Mouse (Mus musculus) stomach, embryonic 16.5 days (tissue): ENCODE results near the gene Ctnnbl1. TPM values are rescaled to one million over a fixed set of nuclear protein-coding genes. Genes with fewer than 3 reads are reported as not detected.

Experiments
- ATAC-seq: fragments of 200-750 bp; cut with Nextera tagmentation; 2 replicates; pipeline ENCODE4 v1.8.0; 2017; ENCODE audit warnings: moderate number of reproducible peaks, moderate TSS enrichment; ENCODE audit not compliant: insufficient read depth, low FRiP score
- H3K27ac ChIP-seq: fragments of 300-500 bp; sonication (generic); 2 replicates; pipeline ENCODE4 v1.5.1; 2014; ENCODE audit warnings: low read length
- H3K27me3 ChIP-seq: fragments of 300-500 bp; sonication (generic); 2 replicates; pipeline ENCODE4 v1.6.1; 2014; ENCODE audit warnings: low read length, control low read depth, mixed read lengths; ENCODE audit not compliant: control insufficient read depth, insufficient read depth
- H3K36me3 ChIP-seq: fragments of 300-500 bp; sonication (generic); 2 replicates; pipeline ENCODE4 v1.6.1; 2014; ENCODE audit warnings: low read length; ENCODE audit not compliant: control insufficient read depth, insufficient read depth
- H3K4me1 ChIP-seq: fragments of 300-500 bp; sonication (generic); 2 replicates; pipeline ENCODE4 v1.6.1; 2014; ENCODE audit warnings: low read length, control low read depth, mixed read lengths; ENCODE audit not compliant: control insufficient read depth, insufficient read depth
- H3K4me2 ChIP-seq: fragments of 300-500 bp; sonication (generic); 2 replicates; pipeline ENCODE4 v1.6.1; 2014; ENCODE audit warnings: low read depth, low read length, mixed read lengths
- H3K4me3 ChIP-seq: fragments of 300-500 bp; sonication (generic); replicated peaks from 2 replicates; pipeline ENCODE4 v1.5.1; 2014; ENCODE audit warnings: mild to moderate bottlenecking, low read length
- H3K9ac ChIP-seq: fragments of 300-500 bp; sonication (generic); 2 replicates; pipeline ENCODE4 v1.6.1; 2014; ENCODE audit warnings: low read length
- H3K9me3 ChIP-seq: fragments of 300-500 bp; sonication (generic); replicated peaks from 2 replicates; pipeline ENCODE4 v1.6.1; 2016; ENCODE audit warnings: low read length, control low read depth; ENCODE audit not compliant: control insufficient read depth
- whole genome bisulfite sequencing: fragments of 180-500 bp; shearing (Covaris S2); extraction: QIAGEN DNeasy Blood & Tissue Kit; methylation state at CpG from one replicate; pipeline ENCODE4 v1.1.7; 2014; 5-methylcytosine and 5-hydroxymethylcytosine counted together
- polyA plus RNA-seq: library from polyadenylated mRNA; unstranded; fragments of >200 nt; fragmentation: Nextera tagmentation; extraction: Ambion mirVana; gene quantifications from 2 replicates; pipeline ENCODE4 v1.2.1, GENCODE M21; 2015

The Ctnnbl1 gene
- polyA plus RNA-seq, 1 experiment from 2014 or later: 43.9 TPM

DNA sequence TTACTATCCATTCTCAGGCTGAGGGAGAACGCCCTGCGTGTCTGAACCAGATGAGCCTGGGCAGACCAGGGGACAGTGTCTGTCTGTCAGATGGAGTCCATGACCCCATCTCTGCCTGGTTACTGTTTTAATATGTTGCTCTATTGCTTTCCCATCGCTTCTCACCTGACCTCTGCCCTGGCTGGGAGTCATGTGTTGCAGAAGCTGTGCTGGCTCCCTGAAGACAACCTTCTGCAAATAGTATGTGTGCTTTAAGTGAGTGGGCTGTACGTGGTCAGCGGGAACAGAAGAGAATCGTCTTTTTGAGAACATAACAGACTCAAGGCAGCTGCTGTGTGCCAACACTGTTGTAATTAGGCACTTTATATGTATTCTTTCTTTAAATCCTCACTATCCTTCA lies 47.0 kb downstream of the Ctnnbl1 start:
- Histone ChIP-seq H3K36me3 (0 out of 2 replicates have a peak, but pooled peaks cover 2% of the 10 kb centered on the region), H3K27me3 (no peaks in the 10 kb centered on the region), H3K9ac (no peak overlapping the region), H3K4me2 (no peak overlapping the region), H3K4me3 (no peak overlapping the region), H3K27ac (no peak overlapping the region), H3K4me1 (no peaks in the 10 kb centered on the region), H3K9me3 (no peaks in the 10 kb centered on the region)
- 67% methylated on average over 6 of the region's 6 CpGs for WGBS
- no peak for ATAC-seq

DNA sequence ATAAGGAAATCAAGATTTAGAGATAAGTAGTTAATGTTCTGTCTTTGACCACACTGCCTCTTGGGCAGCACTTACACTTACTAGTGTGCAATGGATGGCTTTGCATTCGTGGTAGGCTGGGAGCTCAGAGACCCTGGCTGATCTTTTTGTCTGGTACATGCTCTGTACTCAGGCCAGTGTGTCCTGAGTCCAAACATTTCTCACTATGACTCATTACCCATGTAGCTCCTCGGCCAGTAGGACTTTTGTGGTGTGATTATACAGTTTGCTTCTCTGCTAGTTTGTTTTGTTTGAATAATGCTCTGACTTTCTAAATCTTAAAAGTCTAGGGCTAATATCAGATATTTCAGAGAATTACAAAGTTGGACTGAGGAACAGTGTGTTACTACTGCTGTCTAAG lies 47.4 kb downstream of the Ctnnbl1 start:
- H3K4me3 ChIP-seq: no peak overlapping the region
- no peaks in the 10 kb centered on the region for H3K27me3 ChIP-seq
- WGBS: 46% methylated on average over 2 of the region's 2 CpGs
- no peak overlapping the region for H3K9ac ChIP-seq
- no peak overlapping the region for H3K27ac ChIP-seq
- 0 out of 2 replicates have a peak, but pooled peaks cover 3% of the 10 kb centered on the region for H3K36me3 ChIP-seq
- ATAC-seq: no peak
- H3K4me1 ChIP-seq: no peaks in the 10 kb centered on the region
- H3K9me3 ChIP-seq: no peaks in the 10 kb centered on the region
- no peak overlapping the region for H3K4me2 ChIP-seq

DNA sequence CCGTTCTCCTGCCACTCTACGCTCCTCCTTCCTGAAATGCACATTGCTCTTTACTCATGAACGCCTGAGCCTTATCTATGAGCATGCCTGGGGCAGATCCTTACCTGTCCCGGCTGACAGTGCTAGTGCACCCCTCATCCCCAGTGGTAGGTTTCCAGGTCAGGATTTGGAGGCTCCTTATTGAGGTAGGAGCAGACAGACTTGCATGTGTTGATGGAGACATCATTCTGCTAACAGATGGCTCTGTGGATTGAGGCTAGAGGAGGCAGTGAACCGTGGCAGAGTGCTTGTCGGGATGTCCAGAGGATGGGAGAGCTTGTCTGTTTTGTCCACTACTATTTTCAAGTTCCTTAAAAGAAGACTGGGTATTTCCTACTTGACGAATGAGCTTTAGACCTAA lies 52.0 kb downstream of the Ctnnbl1 start:
- WGBS: 88% methylated on average over 7 of the region's 7 CpGs
- Histone ChIP-seq H3K9ac (no peak overlapping the region), H3K27me3 (no peaks in the 10 kb centered on the region), H3K4me1 (no peaks in the 10 kb centered on the region), H3K4me3 (no peak overlapping the region), H3K9me3 (no peaks in the 10 kb centered on the region), H3K36me3 (0 out of 2 replicates have a peak, but pooled peaks cover 3% of the 10 kb centered on the region), H3K27ac (no peak overlapping the region), H3K4me2 (no peak overlapping the region)
- ATAC-seq: no peak

DNA sequence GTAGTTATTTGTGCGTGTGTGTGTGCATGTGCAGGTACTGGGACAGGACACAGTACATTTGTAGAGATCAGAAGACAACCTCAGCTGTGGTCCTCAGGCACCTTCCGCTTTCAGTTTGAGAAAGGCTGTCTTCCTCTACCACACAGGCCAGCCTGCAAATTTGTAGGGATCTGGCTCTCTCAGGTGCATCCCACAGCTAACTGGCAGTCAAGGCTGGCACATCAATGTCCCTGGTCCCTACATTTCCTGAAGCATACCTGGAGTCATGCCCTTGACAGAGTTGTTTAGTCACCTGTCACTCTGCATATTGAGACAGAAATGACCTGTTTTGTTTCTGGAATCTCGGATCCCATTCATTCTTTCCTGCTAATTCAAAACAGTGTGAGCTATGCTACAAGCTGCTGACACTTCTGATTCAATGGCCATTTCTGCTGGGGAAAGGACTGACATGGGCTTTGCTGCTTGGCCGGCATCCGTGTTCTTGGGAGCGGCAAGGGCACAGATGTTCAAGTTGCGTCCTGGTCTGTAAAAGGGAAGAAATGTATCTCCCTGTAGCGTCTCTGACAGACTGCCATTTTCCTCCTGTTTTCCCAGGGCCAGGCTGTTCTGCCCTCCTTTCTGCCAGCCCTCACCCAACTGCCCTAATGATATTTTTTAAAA lies 53.8 kb downstream of the Ctnnbl1 start:
- no peaks in the 10 kb centered on the region for H3K4me1 ChIP-seq
- no peak overlapping the region for H3K4me3 ChIP-seq
- no peaks in the 10 kb centered on the region for H3K9me3 ChIP-seq
- 93% methylated on average over 8 of the region's 8 CpGs for WGBS
- no peak overlapping the region for H3K4me2 ChIP-seq
- no peak overlapping the region for H3K27ac ChIP-seq
- no peak overlapping the region for H3K9ac ChIP-seq
- H3K36me3 ChIP-seq: 0 out of 2 replicates have a peak, but pooled peaks cover 3% of the 10 kb centered on the region
- ATAC-seq: no peak
- H3K27me3 ChIP-seq: no peaks in the 10 kb centered on the region

DNA sequence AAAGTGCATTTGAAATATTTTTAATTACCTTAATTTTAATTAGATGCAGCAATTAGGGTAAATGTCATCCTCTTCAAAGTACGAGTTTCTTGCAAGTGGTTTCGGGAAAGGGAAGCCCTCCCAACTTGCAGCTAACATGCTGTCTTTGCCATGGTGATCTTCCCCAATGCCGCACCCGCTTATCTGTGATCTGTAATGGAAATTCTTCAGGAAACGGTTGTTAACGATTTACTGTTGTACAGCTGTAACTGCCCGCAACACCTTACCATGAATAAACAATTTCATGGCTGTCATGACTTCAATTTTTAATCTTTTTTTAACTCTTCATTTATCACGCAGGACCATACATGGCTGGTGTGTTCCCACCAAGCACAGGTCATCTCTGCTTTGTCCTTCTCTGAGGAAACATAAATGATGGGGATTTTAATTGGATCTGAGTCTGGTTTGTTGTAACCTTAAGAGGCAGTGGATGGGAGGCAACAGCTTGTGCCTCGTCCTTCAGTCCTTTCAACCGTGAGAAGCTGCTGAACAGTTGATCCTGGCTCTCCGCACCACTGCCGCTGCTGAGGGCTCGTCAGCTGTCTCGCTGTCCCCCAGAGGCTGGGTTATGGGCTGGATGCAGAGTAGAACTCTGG lies 54.4 kb downstream of the Ctnnbl1 start:
- no peak for ATAC-seq
- no peak overlapping the region for H3K9ac ChIP-seq
- no peaks in the 10 kb centered on the region for H3K27me3 ChIP-seq
- H3K4me1 ChIP-seq: no peaks in the 10 kb centered on the region
- no peak overlapping the region for H3K4me2 ChIP-seq
- H3K4me3 ChIP-seq: no peak overlapping the region
- no peaks in the 10 kb centered on the region for H3K9me3 ChIP-seq
- no peak overlapping the region for H3K27ac ChIP-seq
- H3K36me3 ChIP-seq: 0 out of 2 replicates have a peak, but pooled peaks cover 3% of the 10 kb centered on the region
- 87% methylated on average over 14 of the region's 14 CpGs for WGBS

DNA sequence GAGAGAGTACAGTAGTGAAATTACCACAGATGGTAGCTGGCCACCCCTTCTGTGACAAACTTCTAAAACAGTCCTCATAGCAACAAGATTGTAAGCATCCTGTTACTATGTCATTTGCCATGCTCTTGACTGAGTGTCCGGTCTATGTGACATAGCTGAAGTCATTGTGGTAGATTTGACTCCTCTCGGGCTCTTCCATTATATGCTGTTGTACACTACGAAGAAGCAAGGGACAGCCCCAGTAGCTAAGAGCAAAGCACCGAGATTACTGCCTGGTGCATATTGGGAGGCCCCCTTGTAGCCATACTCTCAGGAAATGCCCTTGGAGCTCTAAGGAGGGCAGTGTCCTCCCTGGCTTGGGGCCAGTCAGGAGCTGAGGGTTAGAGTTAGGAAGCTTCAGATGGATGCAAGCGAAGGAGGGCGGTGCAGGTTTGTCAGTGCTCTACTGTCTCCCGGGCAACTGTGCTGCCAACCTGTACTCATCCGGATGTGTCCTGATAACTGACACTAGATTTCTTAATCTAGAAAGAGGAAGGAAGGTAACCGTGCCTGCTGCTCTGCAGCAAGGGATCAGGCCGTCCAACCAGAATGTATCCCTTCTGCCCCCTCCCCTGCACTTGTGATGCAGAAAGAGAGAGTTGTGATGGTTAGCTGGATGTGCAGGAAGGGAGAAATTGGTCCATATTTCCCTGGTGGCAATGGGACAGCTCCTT lies 55.8 kb downstream of the Ctnnbl1 start:
- no peak overlapping the region for H3K4me3 ChIP-seq
- no peaks in the 10 kb centered on the region for H3K4me1 ChIP-seq
- H3K27me3 ChIP-seq: no peaks in the 10 kb centered on the region
- no peaks in the 10 kb centered on the region for H3K9me3 ChIP-seq
- H3K36me3 ChIP-seq: 0 out of 2 replicates have a peak, but pooled peaks cover 3% of the 10 kb centered on the region
- WGBS: 84% methylated on average over 10 of the region's 10 CpGs
- no peak overlapping the region for H3K4me2 ChIP-seq
- no peak overlapping the region for H3K9ac ChIP-seq
- no peak overlapping the region for H3K27ac ChIP-seq
- ATAC-seq: no peak

DNA sequence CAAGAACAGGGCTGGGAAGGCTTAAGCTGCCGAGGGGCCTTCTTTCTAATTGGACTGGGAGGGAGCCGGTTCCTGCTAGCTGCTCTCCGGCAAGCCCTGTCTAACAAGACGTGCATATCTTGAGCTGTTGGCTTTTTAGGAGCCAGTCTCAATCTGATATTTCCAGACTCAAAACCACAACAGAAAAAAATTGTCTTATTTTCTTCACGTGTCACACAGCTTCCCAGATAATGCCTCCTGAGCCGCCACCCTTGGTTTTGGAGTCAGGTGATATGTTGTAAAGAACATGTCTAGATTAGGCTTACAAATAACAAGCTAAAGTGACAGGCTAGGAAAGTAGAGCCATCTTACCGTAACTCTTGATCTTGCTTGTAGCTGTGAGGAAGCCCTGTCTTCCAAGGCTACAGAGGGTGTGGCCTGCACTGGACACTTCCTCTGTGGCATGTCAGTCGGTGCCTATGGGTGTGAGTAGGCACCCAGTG lies 56.7 kb downstream of the Ctnnbl1 start:
- no peak overlapping the region for H3K9ac ChIP-seq
- no peaks in the 10 kb centered on the region for H3K4me1 ChIP-seq
- WGBS: 78% methylated on average over 8 of the region's 8 CpGs
- H3K4me2 ChIP-seq: no peak overlapping the region
- H3K36me3 ChIP-seq: 0 out of 2 replicates have a peak, but pooled peaks cover 3% of the 10 kb centered on the region
- H3K27me3 ChIP-seq: no peaks in the 10 kb centered on the region
- no peak overlapping the region for H3K27ac ChIP-seq
- H3K9me3 ChIP-seq: no peaks in the 10 kb centered on the region
- no peak for ATAC-seq
- no peak overlapping the region for H3K4me3 ChIP-seq

DNA sequence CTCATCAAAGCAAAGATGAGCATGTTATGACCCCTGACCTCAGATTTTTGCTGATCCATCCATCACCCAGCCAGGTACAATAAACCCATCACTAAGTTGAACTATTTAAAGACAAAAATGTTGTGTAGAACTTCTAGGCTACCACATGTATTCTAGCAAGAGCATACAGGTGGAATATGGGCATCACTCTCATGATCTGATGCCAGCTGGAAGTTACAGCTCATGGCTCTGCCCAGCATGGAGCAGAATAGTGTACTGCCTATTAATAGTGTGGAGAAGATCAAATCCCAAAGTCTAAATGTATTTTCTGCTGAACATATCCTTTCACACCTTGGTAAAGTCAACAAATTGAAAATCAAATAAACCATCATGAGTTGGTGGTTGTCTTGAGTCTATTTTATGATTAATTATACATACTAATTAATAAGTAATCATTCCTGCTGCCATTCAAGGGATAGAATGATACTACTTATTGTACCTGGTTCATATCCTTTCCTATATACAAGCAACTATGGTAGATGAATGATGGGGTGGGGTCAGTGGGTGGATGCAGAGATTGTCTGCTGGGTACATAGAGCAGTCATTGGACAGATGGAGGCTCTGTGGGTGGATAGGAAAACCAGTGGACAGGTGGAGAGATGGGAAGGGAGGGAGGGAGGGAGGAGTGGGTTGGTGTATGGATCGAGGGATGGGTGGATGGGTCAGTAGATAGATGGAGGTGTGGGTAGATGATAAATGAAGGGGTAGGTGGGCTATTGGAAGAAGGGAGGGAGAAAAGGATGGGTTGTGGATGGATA lies 58.6 kb downstream of the Ctnnbl1 start:
- Histone ChIP-seq H3K4me2 (no peak overlapping the region), H3K27ac (no peak overlapping the region), H3K4me3 (no peak overlapping the region), H3K4me1 (no peaks in the 10 kb centered on the region), H3K27me3 (no peaks in the 10 kb centered on the region), H3K9me3 (no peaks in the 10 kb centered on the region), H3K9ac (no peak overlapping the region), H3K36me3 (no peaks in the 10 kb centered on the region)
- ATAC-seq: no peak
- 94% methylated on average over 1 of the region's 1 CpGs for WGBS
